Mouse (Mus musculus): ENCODE measurements around the gene Adat3. TPM values are rescaled to one million over a fixed set of nuclear protein-coding genes. Genes with fewer than 3 reads are reported as not detected.

Gene Adat3
- total RNA-seq, 1 experiment = 12.7 TPM

GRCm38 (mm10) chr10:80620796-80621689 lies 18.4 kb downstream of the Adat3 start:
- DNase-seq (ENCODE audit: low read depth, low spot score) = no peak
- Histone ChIP-seq H3K4me1 (ENCODE audit: control insufficient read depth in 2 of 2, insufficient read depth in 2 of 2, low read length in 2 of 2, poor library complexity in 1 of 2) (peaks cover 2 to 16% of the 10 kb centered on the region in 2 experiments; a peak in 2 of 4 replicates), H3K9me3 (ENCODE audit: control insufficient read depth, insufficient read depth, low read depth, low read length) (no peaks in the 10 kb centered on the region), H3K36me3 (ENCODE audit: control insufficient read depth, insufficient read depth, low read length, poor library complexity, severe bottlenecking) (peaks cover 15% of the 10 kb centered on the region; the same call in 1 of the 2 replicates), H3K27ac (ENCODE audit: insufficient read depth, low read depth, low read length, poor library complexity, severe bottlenecking) (peak overlapping the region; percentile 91; the same call in 1 of the 2 replicates), H3K4me3 (ENCODE audit: insufficient read depth in 1 of 2, low read depth in 1 of 2, low read length in 2 of 2, poor library complexity in 1 of 2, severe bottlenecking in 1 of 2) (peak overlapping the region; percentile 65 to 67), H3K9ac (ENCODE audit: insufficient read depth, low read depth, low read length, poor library complexity, severe bottlenecking) (peak overlapping the region; percentile 37)
- in situ Hi-C loops (cut with MboI; ENCODE audit: low sequenced_read_pairs in 2 of 2, unreplicated experiment in 2 of 2) = no loop called here
- TF ChIP-seq HCFC1 (IDR thresholded peaks at IDR 0.05; ENCODE audit: borderline replicate concordance, insufficient read depth, low read length) = no peak
- no peak for TF ChIP-seq MAFK (IDR thresholded peaks at IDR 0.05; ENCODE audit: insufficient read depth, low read depth, low read length)
- TF ChIP-seq ZC3H11A (IDR thresholded peaks at IDR 0.05; ENCODE audit: borderline replicate concordance, low read depth, low read length) = no peak
- no peak for TF ChIP-seq ZNF384 (IDR thresholded peaks at IDR 0.05; ENCODE audit: low read depth, low read length)
- no peak for TF ChIP-seq CHD2 (IDR thresholded peaks at IDR 0.05; ENCODE audit: low read depth, low read length)

- Histone ChIP-seq H3K9me3 (ENCODE audit: control insufficient read depth, insufficient read depth, low read depth, low read length) (no peaks in the 10 kb centered on the region), H3K27ac (ENCODE audit: insufficient read depth, low read depth, low read length, poor library complexity, severe bottlenecking) (peak overlapping the region; percentile 91), H3K36me3 (ENCODE audit: control insufficient read depth, insufficient read depth, low read length, poor library complexity, severe bottlenecking) (peaks cover 15% of the 10 kb centered on the region; the same call in 1 of the 2 replicates), H3K4me1 (ENCODE audit: control insufficient read depth in 2 of 2, insufficient read depth in 2 of 2, low read length in 2 of 2, poor library complexity in 1 of 2) (peaks cover 2 to 16% of the 10 kb centered on the region in 2 experiments; a peak in 2 of 4 replicates), H3K9ac (ENCODE audit: insufficient read depth, low read depth, low read length, poor library complexity, severe bottlenecking) (peak overlapping the region; percentile 37), H3K4me3 (ENCODE audit: insufficient read depth in 1 of 2, low read depth in 1 of 2, low read length in 2 of 2, poor library complexity in 1 of 2, severe bottlenecking in 1 of 2) (peak overlapping the region; percentile 65 to 67)
- DNase-seq (ENCODE audit: low read depth, low spot score) = no peak
- in situ Hi-C loops (cut with MboI; ENCODE audit: low sequenced_read_pairs in 2 of 2, unreplicated experiment in 2 of 2) = no loop called here
- TF ChIP-seq CHD2 (IDR thresholded peaks at IDR 0.05; ENCODE audit: low read depth, low read length) = no peak
- TF ChIP-seq ZNF384 (IDR thresholded peaks at IDR 0.05; ENCODE audit: low read depth, low read length) = no peak
- no peak for TF ChIP-seq ZC3H11A (IDR thresholded peaks at IDR 0.05; ENCODE audit: borderline replicate concordance, low read depth, low read length)
- TF ChIP-seq MAFK (IDR thresholded peaks at IDR 0.05; ENCODE audit: insufficient read depth, low read depth, low read length) = no peak
- no peak for TF ChIP-seq HCFC1 (IDR thresholded peaks at IDR 0.05; ENCODE audit: borderline replicate concordance, insufficient read depth, low read length)
Measured at GRCm38 (mm10) chr10:80621690-80621939, 18.9 kb downstream of the Adat3 start.

GRCm38 (mm10) chr10:80621940-80622660 lies 19.4 kb downstream of the Adat3 start:
- in situ Hi-C loops (cut with MboI; ENCODE audit: low sequenced_read_pairs in 2 of 2, unreplicated experiment in 2 of 2) = no loop called here
- H3K9me3 ChIP-seq (ENCODE audit: control insufficient read depth, insufficient read depth, low read depth, low read length) = no peaks in the 10 kb centered on the region
- DNase-seq (ENCODE audit: low read depth, low spot score) = peak; percentile 100
- H3K36me3 ChIP-seq (ENCODE audit: control insufficient read depth, insufficient read depth, low read length, poor library complexity, severe bottlenecking) = peaks cover 15% of the 10 kb centered on the region; the same call in 1 of the 2 replicates
- peak overlapping the region; percentile 67 for H3K9ac ChIP-seq (ENCODE audit: insufficient read depth, low read depth, low read length, poor library complexity, severe bottlenecking)
- TF ChIP-seq CHD2 (IDR thresholded peaks at IDR 0.05; ENCODE audit: low read depth, low read length) (no peak), HCFC1 (IDR thresholded peaks at IDR 0.05; ENCODE audit: borderline replicate concordance, insufficient read depth, low read length) (peak; percentile 51; the same call in 1 of the 2 replicates)
- H3K27ac ChIP-seq (ENCODE audit: insufficient read depth, low read depth, low read length, poor library complexity, severe bottlenecking) = peak overlapping the region; percentile 91
- peaks cover 2 to 16% of the 10 kb centered on the region in 2 experiments; a peak in 2 of 4 replicates for H3K4me1 ChIP-seq (ENCODE audit: control insufficient read depth in 2 of 2, insufficient read depth in 2 of 2, low read length in 2 of 2, poor library complexity in 1 of 2)
- peak overlapping the region; percentile 65 to 67 for H3K4me3 ChIP-seq (ENCODE audit: insufficient read depth in 1 of 2, low read depth in 1 of 2, low read length in 2 of 2, poor library complexity in 1 of 2, severe bottlenecking in 1 of 2)

GRCm38 (mm10) chr10:80622661-80623456 lies 20.2 kb downstream of the Adat3 start, which contains the start of gene Csnk1g2:
Gene Csnk1g2, plus strand, starts transcription at chr10:80622838.
- H3K36me3 ChIP-seq (ENCODE audit: control insufficient read depth, insufficient read depth, low read length, poor library complexity, severe bottlenecking) = peaks cover 15% of the 10 kb centered on the region; the same call in 1 of the 2 replicates
- DNase-seq (ENCODE audit: low read depth, low spot score) = no peak
- in situ Hi-C loops (cut with MboI; ENCODE audit: low sequenced_read_pairs in 2 of 2, unreplicated experiment in 2 of 2) = no loop called here
- TF ChIP-seq CHD2 (IDR thresholded peaks at IDR 0.05; ENCODE audit: low read depth, low read length) (no peak), MAFK (IDR thresholded peaks at IDR 0.05; ENCODE audit: insufficient read depth, low read depth, low read length) (no peak), HCFC1 (IDR thresholded peaks at IDR 0.05; ENCODE audit: borderline replicate concordance, insufficient read depth, low read length) (peak; percentile 18; the same call in 1 of the 2 replicates)
- peak within 1 kb of the TSS; percentile 86 for H3K9ac ChIP-seq (ENCODE audit: insufficient read depth, low read depth, low read length, poor library complexity, severe bottlenecking)
- peak within 1 kb of the TSS; percentile 91 for H3K27ac ChIP-seq (ENCODE audit: insufficient read depth, low read depth, low read length, poor library complexity, severe bottlenecking)
- H3K9me3 ChIP-seq (ENCODE audit: control insufficient read depth, insufficient read depth, low read depth, low read length) = no peaks in the 10 kb centered on the region
- H3K4me3 ChIP-seq (ENCODE audit: insufficient read depth in 1 of 2, low read depth in 1 of 2, low read length in 2 of 2, poor library complexity in 1 of 2, severe bottlenecking in 1 of 2) = peak within 1 kb of the TSS; percentile 83 to 86
- H3K4me1 ChIP-seq (ENCODE audit: control insufficient read depth in 2 of 2, insufficient read depth in 2 of 2, low read length in 2 of 2, poor library complexity in 1 of 2) = peaks cover 2 to 16% of the 10 kb centered on the region in 2 experiments; a peak in 2 of 4 replicates

All from ES-E14 (cell line).